Mouse (Mus musculus): ENCODE results near the gene Adarb1.

Adarb1 gene

DNA sequence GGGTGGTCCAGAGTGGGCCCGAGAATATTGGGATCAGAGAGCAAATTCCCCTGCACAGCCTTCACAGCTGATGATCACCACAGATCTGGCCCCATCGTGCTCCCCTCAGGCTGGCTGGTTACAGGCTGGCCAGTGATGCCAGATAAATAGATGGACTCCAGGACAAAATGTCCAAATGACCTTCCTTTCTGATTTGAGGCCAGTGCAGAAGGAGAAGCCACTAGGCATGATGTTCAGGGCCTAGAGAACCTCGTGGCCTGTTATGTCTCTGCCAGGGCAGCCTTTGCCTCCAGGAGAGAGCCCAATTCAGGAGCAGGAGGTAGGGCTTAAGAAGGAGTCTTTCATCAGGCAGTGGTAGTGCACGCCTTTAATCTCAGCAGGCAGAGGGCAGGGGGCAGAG, 17.3 kb upstream of the Adarb1 start:
- no peak for DNase-seq (ENCODE audit: low spot score in 2 of 2)

DNA sequence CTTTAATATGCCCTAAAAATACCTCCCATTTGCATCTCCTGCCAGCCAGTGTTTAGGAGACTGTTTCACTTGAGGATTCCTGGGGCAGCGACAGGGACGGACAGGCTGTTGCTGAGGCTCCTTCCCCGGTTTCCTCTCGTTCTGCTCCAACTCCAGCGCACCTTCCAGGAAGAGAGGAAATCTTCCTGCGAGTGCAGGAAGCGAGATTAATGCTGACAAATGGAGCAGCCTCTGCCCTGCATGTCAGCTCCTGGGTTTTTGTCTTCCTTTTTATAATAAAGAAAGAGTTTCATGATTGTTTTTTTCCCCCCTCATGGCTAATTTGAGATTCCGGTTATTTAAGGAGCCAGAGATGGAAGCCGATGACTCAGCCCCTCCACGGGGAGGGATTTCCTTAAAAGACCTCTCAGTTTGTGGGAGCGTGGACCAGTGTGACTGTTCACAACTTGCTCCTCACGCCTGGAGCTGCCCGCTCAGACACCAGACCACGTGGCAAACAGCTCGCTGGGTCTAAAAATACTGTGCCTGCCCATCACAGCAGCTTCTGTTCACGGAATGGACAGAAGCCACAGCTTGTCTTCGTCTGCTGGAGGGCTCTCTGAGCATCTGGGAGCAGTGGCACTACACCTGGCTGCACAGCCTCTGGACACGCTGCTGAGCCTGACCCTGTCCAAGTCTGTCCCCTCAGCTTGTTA, 16.5 kb upstream of the Adarb1 start:
- DNase-seq (ENCODE audit: low spot score in 2 of 2) = peak; percentile 45 to 58

DNA sequence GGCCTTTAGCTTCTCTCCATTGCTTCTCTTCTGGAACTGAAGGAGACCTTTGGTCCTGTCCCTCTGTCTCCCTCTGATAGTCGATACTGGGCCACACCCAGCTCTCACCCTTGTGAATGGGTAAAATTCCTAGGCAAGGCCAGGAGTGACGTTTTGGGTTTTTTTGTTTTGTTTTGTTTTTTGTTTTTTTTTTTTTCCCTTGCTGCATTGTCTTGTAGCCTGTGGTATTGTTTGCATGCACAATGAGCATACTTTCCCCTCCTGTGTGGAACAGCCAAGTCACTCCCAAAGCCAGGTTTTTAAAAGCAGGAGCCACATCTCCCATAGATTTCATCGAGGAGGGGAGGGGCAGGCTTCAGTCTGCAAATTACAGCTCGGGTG, 16.0 kb upstream of the Adarb1 start:
- DNase-seq (ENCODE audit: low spot score in 2 of 2) = no peak

DNA sequence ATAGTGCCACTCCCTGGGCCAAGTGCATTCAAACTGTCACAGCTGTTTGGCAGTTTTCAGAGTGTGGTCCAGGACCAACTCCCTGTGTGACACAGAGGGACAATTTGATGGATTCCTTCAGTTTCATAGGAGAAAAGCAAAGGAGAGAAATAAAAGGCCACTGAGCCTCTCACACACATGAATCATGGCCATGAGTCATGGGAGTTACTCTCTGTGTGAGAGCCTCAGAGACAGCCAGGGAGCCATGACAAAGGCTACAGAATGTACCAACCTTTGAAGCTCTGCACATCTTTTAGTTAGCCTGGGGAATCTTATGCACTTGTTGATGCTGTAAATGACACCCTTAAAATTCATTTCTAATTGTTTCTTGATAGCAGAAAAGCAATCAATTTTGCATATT, 12.7 kb upstream of the Adarb1 start:
- DNase-seq (ENCODE audit: low spot score in 2 of 2) = no peak

DNA sequence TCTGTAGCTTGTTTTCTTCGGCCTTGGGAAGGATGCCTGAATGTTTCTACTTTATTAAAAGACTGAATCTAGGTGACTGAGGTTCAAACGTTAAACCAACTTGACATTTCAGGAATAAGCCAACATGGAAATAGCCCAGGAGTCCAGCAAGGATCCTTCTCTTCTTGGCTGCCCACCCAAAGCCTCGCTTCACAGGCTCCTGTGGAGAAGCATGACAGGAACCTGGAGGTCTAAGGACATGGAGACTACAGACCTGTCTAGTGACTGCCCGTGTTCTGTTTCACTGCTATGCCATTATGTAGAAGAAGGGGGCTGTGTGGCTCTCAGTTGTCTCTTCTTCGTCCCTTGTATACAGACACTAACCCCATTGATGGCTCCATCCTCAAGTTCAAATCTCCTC, 11.9 kb upstream of the Adarb1 start:
- DNase-seq (ENCODE audit: low spot score in 2 of 2) = no peak

DNA sequence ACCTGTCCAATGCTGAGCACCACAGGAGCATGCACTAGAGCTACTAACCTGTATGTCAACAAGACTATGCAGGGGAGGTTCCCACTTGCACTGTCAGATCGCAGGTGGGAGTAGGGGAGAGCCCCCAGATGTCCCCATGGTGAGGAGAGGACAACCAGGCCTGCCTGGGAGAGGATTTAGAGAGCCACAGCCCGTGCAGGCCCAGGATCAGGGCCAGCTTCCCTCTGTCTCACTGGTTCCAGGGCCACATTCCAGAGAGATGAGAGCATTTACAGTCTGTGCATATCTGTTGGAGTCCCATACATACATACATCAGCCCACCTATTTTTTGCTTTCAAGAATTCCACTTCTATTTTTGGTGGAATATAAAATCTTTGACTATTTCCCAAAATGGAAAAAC, 9.5 kb upstream of the Adarb1 start:
- no peak for DNase-seq (ENCODE audit: low spot score in 2 of 2)

DNA sequence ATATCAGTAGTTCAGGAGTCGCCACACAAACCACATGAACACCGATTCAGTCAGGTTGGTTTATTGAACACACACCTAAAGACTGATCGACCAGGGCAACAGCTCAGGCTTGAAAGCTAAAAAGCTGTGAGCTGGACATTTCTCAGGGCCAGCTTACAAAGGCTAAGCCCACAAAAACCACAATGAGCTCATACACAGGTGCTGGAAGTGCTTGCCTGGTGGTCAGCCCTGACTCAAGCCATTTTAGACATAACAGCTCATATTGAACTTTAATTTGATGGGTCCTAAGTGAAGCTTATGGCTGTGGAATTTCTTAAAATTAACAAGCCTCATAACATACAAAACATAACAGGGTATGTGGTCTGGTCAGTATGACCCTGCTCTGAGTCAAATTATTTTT, 2.1 kb upstream of the Adarb1 start:
- no peak for DNase-seq (ENCODE audit: low spot score in 2 of 2)

DNA sequence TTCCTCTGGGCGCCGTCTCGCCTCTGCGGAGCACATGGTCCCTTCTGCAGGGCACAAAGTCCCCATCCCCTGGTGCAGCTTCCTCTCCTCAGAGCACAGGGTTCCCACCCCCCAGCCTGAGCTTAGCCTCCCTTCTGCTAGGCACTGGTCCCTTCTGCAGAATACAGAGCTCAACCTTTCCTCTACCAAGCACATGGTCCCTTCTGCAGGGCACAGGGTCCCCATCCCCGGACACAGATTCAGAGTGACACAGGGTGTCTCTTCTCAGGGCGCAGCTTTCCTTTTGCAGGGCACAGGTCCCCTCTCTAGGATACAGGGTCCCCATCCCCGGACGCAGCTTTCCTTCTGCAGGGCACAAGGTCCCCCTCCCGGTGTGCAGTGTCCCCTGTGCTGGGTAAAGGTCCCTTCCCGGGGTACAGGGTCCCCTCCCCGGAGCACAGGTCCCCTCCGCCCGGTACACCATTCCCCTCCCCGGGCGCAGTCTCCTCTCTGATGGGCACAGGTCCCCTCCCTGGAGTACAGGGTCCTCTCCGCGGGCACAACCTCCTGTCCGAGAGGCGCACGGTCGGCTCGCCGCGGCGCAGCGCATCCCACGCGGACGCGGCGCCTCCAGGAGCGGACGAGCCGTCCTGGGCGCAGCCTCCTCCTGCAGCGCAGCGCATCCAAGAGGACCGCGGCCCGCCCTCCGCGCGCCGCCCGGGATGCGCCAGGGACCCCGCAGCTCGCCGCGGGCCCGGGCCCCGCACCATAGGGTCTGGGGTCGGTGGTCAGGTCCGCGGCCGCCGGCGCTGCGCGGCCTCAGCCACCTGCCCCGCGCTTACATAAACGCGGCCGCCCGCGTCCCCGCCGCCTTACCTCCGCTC, 599 bp downstream of the Adarb1 start:
- no peak for DNase-seq (ENCODE audit: low spot score in 2 of 2)

DNA sequence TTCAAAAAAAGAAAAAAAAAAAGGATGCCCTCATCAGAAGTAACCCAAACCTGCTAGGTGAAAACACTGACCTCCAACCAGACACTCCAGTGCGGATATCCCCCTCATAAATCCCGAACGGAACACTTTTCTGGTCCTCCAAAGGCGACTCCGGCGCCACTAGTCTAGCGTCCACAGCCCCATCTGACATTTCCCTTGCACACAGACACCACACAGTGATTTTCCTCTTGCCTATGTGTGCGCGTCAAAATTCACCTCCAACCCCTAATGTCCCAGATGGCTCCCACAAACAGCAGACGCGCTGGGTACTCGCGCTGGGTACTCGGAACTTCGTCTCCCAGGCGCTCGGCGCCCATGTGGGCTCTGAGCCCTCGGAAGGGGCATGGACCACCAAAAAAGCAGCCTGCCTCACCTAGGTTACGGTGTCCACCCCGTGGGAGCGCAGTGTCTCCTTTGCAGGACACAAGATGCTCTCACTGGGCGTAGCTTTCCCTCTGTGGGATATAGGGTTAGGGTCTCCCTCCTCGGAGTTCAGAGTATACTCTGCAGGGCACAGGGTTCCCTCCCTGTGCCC, 1.3 kb downstream of the Adarb1 start:
- DNase-seq (ENCODE audit: low spot score in 2 of 2) = no peak

DNA sequence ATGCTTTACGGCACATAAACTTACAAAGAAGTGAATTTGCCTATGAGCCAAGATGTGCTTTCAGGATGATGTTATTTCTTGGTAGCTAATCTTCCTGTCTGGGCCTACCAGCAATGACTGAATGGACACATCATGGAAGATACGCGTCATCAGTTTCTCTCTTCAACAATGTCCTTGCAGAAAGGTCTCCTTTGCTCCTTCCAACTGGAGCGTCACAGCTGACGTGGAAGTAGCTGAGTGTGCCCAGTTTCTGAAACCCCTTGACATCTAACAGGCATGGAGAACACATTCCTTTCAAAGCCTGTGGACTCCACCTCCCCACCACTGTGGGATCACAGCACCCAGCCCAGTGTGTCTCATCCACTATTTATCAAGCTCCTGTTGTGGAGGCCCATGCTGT, 2.2 kb downstream of the Adarb1 start:
- DNase-seq (ENCODE audit: low spot score in 2 of 2) = no peak

DNA sequence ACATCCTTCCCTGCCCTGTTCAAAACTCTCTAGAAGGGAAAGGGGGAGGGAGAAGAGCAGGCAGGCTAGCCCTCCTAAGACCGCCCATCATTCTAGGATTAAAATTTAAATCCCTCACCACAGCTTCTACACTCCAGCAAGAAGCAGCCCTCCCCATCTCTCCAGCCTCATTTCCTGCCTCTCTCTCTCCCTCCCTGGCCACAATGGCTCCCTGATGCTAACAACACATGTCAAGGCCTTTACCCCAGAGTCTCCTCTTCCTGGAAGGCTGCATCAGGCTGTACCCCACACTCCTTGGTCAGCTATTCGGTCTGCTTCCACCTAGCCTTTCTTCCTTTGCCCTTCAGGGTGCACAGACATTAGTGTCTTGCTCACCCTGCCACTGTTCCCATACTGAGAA, 4.3 kb downstream of the Adarb1 start:
- DNase-seq (ENCODE audit: low spot score in 2 of 2) = no peak

DNA sequence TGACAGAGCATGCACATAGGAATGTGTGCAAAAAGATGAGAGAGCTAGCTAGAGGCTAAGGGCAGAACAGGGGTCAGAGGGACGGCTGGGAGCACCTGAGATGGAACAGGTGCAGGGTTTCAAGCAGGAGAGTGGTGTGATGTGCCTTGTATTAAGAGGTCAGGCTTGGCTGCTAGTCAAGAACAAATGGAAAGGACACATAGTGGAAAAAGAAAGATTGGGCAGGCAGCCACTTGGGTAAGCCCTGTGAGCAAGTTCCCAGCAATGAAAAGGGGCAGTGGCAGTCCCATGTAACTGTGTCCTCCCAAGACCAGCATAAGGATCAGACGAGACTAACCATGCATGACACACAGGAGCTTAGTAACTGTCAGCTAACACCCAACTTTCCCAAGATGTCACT, 8.9 kb downstream of the Adarb1 start:
- DNase-seq (ENCODE audit: low spot score in 2 of 2) = no peak

DNA sequence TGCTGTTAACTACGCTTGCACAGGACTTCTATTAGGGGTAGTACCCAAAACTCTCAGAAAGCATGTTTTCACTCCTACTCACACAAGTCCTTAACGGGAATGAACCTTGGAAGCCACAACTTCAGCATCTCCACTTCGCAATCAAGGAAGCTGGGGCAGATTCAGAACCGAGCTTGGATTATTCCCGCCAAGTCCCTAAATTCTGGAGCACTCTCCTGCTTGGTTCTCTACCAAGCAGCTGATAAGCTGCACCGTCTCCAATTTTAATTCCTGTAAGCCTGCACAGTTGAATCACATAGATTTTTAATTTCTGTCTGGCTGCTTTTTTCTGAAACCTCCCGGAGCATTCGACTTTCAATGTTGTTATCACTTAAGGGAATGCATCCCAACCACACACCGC, 9.8 kb downstream of the Adarb1 start:
- no peak for DNase-seq (ENCODE audit: low spot score in 2 of 2)

DNA sequence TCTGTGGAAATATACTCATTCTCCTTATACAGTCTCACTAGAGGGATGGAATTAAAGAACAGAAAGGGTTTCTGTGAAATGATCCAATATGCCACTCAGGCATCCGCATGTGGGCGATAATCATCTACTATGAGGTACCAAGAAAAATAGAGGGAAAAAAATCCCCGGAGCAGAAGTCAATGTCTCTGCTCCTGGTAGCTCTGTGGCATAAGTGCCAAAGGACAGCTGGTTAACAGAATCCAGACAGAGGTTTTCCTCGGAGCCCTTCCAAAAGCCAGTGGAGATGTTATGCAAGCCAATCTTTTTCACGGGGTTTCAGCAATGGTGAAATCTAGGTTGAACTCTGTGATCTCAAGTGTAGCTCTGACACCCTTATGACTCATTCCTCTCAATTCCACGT, 11.6 kb downstream of the Adarb1 start:
- DNase-seq (ENCODE audit: low spot score in 2 of 2) = no peak

DNA sequence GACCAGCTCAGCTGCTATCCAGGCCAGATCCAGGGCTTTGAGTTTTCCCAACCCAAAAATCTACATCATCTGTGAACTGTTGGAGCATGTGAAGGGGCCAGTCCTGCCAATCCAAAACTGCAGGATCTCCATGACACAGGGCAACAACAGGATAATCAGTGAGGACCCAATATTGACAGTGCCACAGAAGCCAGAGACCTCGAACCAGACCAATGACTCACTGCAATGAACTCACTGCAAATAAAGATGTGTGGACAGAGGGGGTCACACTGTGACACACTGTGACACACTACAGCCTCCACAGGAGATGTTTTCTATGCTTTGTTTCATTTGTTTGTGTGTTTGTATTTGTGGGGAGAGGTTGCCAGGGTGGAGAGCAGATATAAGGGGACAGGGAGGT, 15.6 kb downstream of the Adarb1 start:
- DNase-seq (ENCODE audit: low spot score in 2 of 2) = no peak

DNA sequence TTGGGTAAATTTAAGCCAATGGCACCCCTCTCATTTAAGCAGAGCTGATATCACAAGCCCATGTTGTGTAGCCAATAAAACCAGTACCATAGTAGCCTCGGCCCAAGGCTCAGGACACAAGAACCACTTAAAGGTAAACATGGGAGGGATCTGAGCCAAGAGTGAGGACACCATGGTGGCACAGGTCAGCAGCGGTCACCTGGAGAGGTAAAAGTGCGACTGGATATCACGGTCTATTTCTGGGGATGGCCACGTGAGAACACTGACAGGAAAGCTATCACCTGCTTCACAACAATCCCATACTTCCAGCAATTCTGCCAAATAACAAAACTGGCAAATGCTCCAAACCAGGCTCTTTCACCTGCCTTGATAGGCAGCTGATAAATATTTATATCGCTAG, 17.0 kb downstream of the Adarb1 start:
- DNase-seq (ENCODE audit: low spot score in 2 of 2) = no peak

DNA sequence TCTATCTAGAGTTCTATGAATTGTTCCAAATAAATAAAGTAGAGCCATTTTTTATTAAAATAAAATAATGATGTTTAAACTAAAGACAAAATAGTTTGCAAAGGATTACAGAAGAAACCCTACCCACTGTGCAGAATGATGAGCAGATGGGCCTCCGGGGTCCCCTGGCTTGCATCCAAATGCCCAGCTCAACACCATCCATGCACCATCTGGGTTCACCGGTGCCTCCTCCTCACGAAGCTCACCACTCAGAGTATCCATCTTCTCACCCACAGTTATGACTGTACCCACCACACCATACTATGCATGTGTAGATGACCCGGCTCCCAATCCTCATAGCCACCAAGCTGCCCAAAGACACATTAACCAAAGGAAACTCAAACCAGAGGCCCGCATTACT, 18.1 kb downstream of the Adarb1 start:
- no peak for DNase-seq (ENCODE audit: low spot score in 2 of 2)

DNA sequence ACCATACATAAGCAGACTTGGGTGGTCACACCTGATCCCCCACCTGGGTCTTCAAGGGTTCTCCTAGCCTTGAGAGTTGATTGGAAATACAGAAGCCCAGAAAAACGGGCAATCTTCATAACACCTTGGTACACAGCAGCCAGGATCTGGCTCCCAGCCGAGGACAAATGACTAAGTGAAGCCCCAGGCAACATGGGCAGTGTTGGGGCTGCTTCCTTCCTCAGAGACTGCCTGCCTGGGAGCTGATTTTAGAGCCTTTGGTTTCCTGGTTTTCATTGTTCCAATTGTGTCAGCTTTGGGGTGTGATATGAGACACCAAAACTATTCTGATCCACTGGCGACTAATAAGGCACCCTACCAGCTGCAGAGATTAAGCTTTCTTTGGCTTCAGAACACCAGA, 20.0 kb downstream of the Adarb1 start:
- no peak for DNase-seq (ENCODE audit: low spot score in 2 of 2)

DNA sequence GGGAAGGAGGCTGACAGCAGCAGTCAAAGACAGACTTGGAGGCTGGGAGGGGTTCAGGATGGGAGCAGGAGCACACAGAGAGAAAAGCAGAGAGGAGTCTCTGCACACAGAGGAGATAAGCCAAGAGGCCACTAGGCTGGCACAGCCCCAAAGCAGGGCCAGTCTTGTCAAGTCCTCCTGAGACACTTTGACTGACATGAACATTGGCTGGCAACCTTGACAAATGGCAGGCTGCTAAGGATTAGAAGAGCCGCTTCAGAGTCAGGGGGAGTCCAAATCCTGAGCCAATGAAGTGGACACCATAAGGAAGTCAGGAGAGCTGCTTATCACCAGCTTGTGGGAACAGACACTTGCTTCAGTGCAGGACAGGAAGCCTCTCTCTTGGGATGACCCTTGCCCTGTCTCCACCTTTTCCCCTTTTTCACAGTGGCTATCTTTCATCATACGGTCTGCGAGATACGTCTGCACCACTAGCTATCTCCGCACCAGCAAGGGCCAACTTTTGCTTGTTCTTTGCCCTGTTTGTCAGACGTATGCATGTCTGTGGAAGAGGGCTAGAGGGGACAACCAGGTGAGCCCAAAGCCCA, 20.9 kb downstream of the Adarb1 start:
- no peak for DNase-seq (ENCODE audit: low spot score in 2 of 2)

DNA sequence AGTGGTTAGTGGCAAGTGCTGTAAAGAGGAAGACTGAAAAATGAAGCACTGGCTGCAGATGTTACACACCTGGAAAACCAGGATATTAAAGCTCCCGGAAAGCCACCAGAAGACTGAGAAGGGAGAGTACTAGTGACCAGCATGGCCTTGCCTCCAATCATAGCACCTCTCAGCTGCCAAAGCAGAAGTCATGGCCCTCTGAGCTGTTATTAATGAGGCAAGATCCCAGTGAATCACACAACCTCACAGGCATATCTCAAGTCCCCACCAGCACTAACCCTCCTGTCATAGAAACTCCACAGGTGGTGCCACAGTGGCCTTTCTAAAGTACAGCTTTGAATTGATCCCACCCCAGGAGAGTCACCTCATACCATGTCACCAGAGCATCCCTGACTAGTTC, 22.1 kb downstream of the Adarb1 start:
- DNase-seq (ENCODE audit: low spot score in 2 of 2) = no peak

DNA sequence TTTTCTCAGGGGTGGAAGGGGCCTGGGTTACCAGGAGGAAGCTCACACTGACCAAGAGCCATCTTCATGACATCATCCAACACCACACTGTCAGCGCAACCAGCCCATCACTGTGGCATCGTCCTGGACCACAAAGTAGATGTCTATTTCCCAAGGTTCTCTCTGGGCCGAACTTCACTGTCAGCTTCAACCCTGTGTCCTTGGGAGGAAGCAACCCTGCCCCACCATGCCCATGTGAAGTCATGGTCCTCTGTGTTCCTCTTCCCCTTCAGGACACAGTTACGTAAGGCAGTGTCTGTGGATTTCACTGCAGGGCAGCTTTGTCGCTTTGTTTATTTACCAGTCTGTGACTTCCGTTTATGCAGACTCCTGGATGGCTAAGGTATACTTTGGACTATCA, 27.0 kb downstream of the Adarb1 start:
- no peak for DNase-seq (ENCODE audit: low spot score in 2 of 2)

DNA sequence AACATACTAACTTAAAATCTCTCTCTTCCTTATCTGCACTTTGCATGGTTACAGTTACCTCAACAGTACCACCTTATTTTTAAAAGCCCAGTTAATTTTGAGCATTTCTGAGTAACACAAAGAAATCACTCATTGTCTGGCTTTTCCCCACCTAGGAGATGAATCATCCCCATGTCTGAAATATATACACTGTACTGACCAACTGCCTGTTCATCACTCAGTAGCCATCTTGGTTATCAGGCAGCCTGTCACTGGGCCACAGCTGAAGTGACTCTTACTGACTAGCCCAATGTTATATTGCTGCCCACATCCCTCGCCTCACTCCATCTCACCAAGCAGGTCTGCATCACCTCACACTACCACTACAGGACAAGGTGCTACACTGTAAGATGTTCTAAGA, 30.5 kb downstream of the Adarb1 start:
- DNase-seq (ENCODE audit: low spot score in 2 of 2) = no peak

DNA sequence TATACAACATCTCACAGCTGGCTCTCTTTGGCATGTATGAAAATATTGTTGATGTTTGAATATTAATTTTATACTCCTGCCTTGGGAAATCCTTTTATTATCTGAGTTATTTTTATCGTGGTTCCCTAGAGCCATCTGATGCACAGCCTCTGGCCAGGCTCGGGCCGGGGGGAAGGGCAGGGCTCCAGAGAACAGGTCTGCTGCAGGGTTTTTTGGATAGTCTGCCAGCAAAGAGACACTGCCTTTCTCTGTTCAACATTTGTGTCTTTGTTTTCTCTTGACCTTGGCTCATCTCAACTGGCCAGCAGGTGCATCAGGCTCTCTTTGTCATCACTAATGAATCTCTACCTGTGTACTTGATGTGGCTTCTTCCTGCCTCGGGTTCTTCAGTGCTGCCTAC, 32.3 kb downstream of the Adarb1 start:
- DNase-seq (ENCODE audit: low spot score in 2 of 2) = no peak
